ENCODE assay signal across 8 mouse cellular contexts in genomic region chr6:127142154-127143123, GRCm38 (mm10). TPM values are rescaled to one million over a fixed set of nuclear protein-coding genes. Genes with fewer than 3 reads are reported as not detected.
DNase-seq lines count a peak whose midpoint lies in the region; ATAC-seq and TF ChIP-seq lines count a peak whose summit lies in the region.

No protein-coding gene starts in this region.

- no peaks in the 10 kb centered on the region; the same call in 1 of the 2 replicates for H3K4me1 ChIP-seq in thymus, adult 2 months (replicated peaks; ENCODE audit: control insufficient read depth, insufficient read depth, low read length)
- H3K4me1 ChIP-seq in bone marrow macrophage, adult 2 months (ENCODE audit: control insufficient read depth, insufficient read depth, low read length): no peaks in the 10 kb centered on the region
- H3K4me1 ChIP-seq in forebrain, postnatal 0 days (ENCODE audit: insufficient read depth): no peaks in the 10 kb centered on the region
- H3K4me1 ChIP-seq in intestine, embryonic 16.5 days (ENCODE audit: control insufficient read depth, insufficient read depth, low read length): peaks cover 41% of the 10 kb centered on the region

- H3K36me3 ChIP-seq in thymus, adult 2 months (ENCODE audit: control insufficient read depth, insufficient read depth, low read length): no peaks in the 10 kb centered on the region
- H3K36me3 ChIP-seq in forebrain, postnatal 0 days (ENCODE audit: insufficient read depth): peaks cover 7% of the 10 kb centered on the region; the same call in 1 of the 2 replicates
- H3K36me3 ChIP-seq in intestine, embryonic 16.5 days (ENCODE audit: control insufficient read depth, insufficient read depth, low read length): peaks cover 9% of the 10 kb centered on the region; the same call in 1 of the 2 replicates

- TF ChIP-seq CTCF in thymus, adult 2 months (IDR thresholded peaks at IDR 0.05; ENCODE audit: borderline replicate concordance, control insufficient read depth, extremely low read depth, insufficient read depth, low read length, poor library complexity): peak; percentile 26; the same call in 1 of the 2 replicates
- TF ChIP-seq CTCF in bone marrow macrophage, adult 2 months (IDR thresholded peaks at IDR 0.05; ENCODE audit: low read depth, low read length): peak; percentile 54; the same call in 1 of the 2 replicates
- peak; percentile 78 for TF ChIP-seq CTCF in forebrain, postnatal 0 days (IDR thresholded peaks at IDR 0.05; ENCODE audit: low read depth)

- whole genome bisulfite sequencing in thymus, adult 2 months: 21% methylated on average over 10 of the region's 10 CpGs
- 16% methylated on average over 10 of the region's 10 CpGs for WGBS in forebrain, postnatal 0 days
- 30% methylated on average over 9 of the region's 10 CpGs for WGBS in intestine, embryonic 16.5 days

- H3K27ac ChIP-seq in thymus, adult 2 months (ENCODE audit: control insufficient read depth, insufficient read depth, low read length): no peak overlapping the region; the same call in 1 of the 2 replicates
- no peak overlapping the region for H3K27ac ChIP-seq in bone marrow macrophage, adult 2 months (ENCODE audit: insufficient read depth, low read depth, low read length)
- H3K27ac ChIP-seq in forebrain, postnatal 0 days (ENCODE audit: low read depth, low read length): peak overlapping the region; percentile 22; the same call in 1 of the 2 replicates
- no peak overlapping the region for H3K27ac ChIP-seq in intestine, embryonic 16.5 days (ENCODE audit: low read length)

- H3K9me3 ChIP-seq in forebrain, postnatal 0 days (ENCODE audit: low read length): no peaks in the 10 kb centered on the region
- H3K9me3 ChIP-seq in intestine, embryonic 16.5 days (ENCODE audit: control insufficient read depth, low read length): no peaks in the 10 kb centered on the region

- TF ChIP-seq POLR2A in thymus, adult 2 months (IDR thresholded peaks at IDR 0.05; ENCODE audit: control insufficient read depth, extremely low read depth, insufficient read depth, low read length, poor library complexity): no peak
- no peak for TF ChIP-seq POLR2A in bone marrow macrophage, adult 2 months (IDR thresholded peaks at IDR 0.05; ENCODE audit: borderline replicate concordance, low read depth, low read length)

- H3K27me3 ChIP-seq in thymus, adult 2 months (ENCODE audit: control insufficient read depth, insufficient read depth, low read length): no peaks in the 10 kb centered on the region
- no peaks in the 10 kb centered on the region for H3K27me3 ChIP-seq in forebrain, postnatal 0 days (ENCODE audit: insufficient read depth, low read length)
- H3K27me3 ChIP-seq in intestine, embryonic 16.5 days (replicated peaks; ENCODE audit: control insufficient read depth, insufficient read depth, low read length): no peaks in the 10 kb centered on the region

- H3K4me3 ChIP-seq in thymus, adult 2 months (ENCODE audit: control insufficient read depth, insufficient read depth, low read length): no peak overlapping the region
- no peak overlapping the region for H3K4me3 ChIP-seq in bone marrow macrophage, adult 2 months (ENCODE audit: insufficient read depth, low read length)
- peak overlapping the region; percentile 16; the same call in 1 of the 2 replicates for H3K4me3 ChIP-seq in forebrain, postnatal 0 days (ENCODE audit: low read depth, low read length)
- H3K4me3 ChIP-seq in intestine, embryonic 16.5 days (ENCODE audit: low read length): no peak overlapping the region

- DNase-seq in thymus, adult 2 months: peak; percentile 62
- no peak for DNase-seq in thymus, adult 18-20 months
- peak; percentile 91 for DNase-seq in forebrain, postnatal 0 days
- peak; percentile 77 for DNase-seq in lung, postnatal 10 days
- peak; percentile 82 for DNase-seq in retina, postnatal 1 day
- DNase-seq in frontal cortex, postnatal 14 days (ENCODE audit: low spot score in 2 of 2): no peak

- H3K9ac ChIP-seq in forebrain, postnatal 0 days: peak overlapping the region; percentile 26; the same call in 1 of the 2 replicates
- H3K9ac ChIP-seq in intestine, embryonic 16.5 days (ENCODE audit: low read depth, low read length): no peak overlapping the region

- ATAC-seq in forebrain, postnatal 0 days: peak; percentile 84
- peak; percentile 4; the same call in 1 of the 2 replicates for ATAC-seq in intestine, embryonic 16.5 days

- peak overlapping the region; percentile 41 for H3K4me2 ChIP-seq in forebrain, postnatal 0 days (ENCODE audit: low read depth)
- no peak overlapping the region for H3K4me2 ChIP-seq in intestine, embryonic 16.5 days (ENCODE audit: low read depth, low read length)

RNA-seq across cellular contexts. Expression of gene Ccnd2, which starts 9.6 kb away (rescaled TPM):
- 73.0 and 74.1 TPM in 2 replicates for polyA plus RNA-seq in thymus, adult 2 months (2012; rRNA removed)
- polyA plus RNA-seq in bone marrow macrophage, adult 2 months (2012; ENCODE audit: insufficient read depth, insufficient read length, missing spikeins): 1.3 and 1.7 TPM in 2 replicates
- total RNA-seq in forebrain, postnatal 0 days (2014; rRNA removed): 31.4 and 44.1 TPM in 2 replicates
- polyA plus RNA-seq in forebrain, postnatal 0 days (2015; fragmentation: Nextera tagmentation; extraction: Ambion mirVana): 430 and 467 TPM in 2 replicates
- polyA plus RNA-seq in intestine, embryonic 16.5 days (2015; fragmentation: Nextera tagmentation; extraction: Ambion mirVana): 822 and 875 TPM in 2 replicates

RNA-seq across cellular contexts. Expression of gene Tigar, which starts 33.1 kb away (rescaled TPM):
- 1.8 and 2.4 TPM in 2 replicates for polyA plus RNA-seq in thymus, adult 2 months (2012; rRNA removed)
- 3.4 and 5.3 TPM in 2 replicates for polyA plus RNA-seq in bone marrow macrophage, adult 2 months (2012; ENCODE audit: insufficient read depth, insufficient read length, missing spikeins)
- total RNA-seq in forebrain, postnatal 0 days (2014; rRNA removed): 8.1 and 9.3 TPM in 2 replicates
- 6.1 and 6.8 TPM in 2 replicates for polyA plus RNA-seq in forebrain, postnatal 0 days (2015; fragmentation: Nextera tagmentation; extraction: Ambion mirVana)
- polyA plus RNA-seq in intestine, embryonic 16.5 days (2015; fragmentation: Nextera tagmentation; extraction: Ambion mirVana): 4.1 and 4.6 TPM in 2 replicates

Comparison
In these comparisons a context has a peak if more than half of its experiments do, and no peak if none do; other contexts are left out.
1. DNase-seq: peak in thymus, adult 2 months (single experiment), forebrain, postnatal 0 days (single experiment), lung, postnatal 10 days (single experiment) and retina, postnatal 1 day (single experiment); none in thymus, adult 18-20 months (0 of 2) and frontal cortex, postnatal 14 days (0 of 2).
2. CTCF ChIP-seq: peak in every context shown above with its lines; median percentile 78 in forebrain, postnatal 0 days; 54 in bone marrow macrophage, adult 2 months; 26 in thymus, adult 2 months.
3. RNA of gene Ccnd2, which starts 9.6 kb away (polyA plus RNA-seq): 822 to 875 TPM in intestine, embryonic 16.5 days, 430 to 467 TPM in forebrain, postnatal 0 days and 73.0 to 74.1 TPM in thymus, adult 2 months; 1.3 to 1.7 TPM in bone marrow macrophage, adult 2 months; every median in the first group is over 10 times any median in the second.